Mouse (Mus musculus) liver, embryonic 12.5 days (tissue): ENCODE measurements around the gene Lcn4. TPM values are rescaled to one million over a fixed set of nuclear protein-coding genes. Genes with fewer than 3 reads are reported as not detected.
A peak's percentile ranks its signal among the peaks of the same experiment; 100 is the strongest.
"Not testable (repeated sequence)": the region's sequence is repeated elsewhere in the genome, so short reads cannot be mapped to it uniquely, and the experiment has no call there.

Source experiments
- ATAC-seq: fragments of 200-750 bp; cut with Nextera tagmentation; 2 replicates; pipeline ENCODE4 v1.8.0; 2017; ENCODE audit warnings: moderate number of reproducible peaks, mild to moderate bottlenecking, moderate library complexity
- H3K27ac ChIP-seq: fragments of 300-500 bp; sonication (generic); 2 replicates; pipeline ENCODE4 v1.5.1; 2016; ENCODE audit warnings: mild to moderate bottlenecking
- H3K27me3 ChIP-seq: fragments of 300-500 bp; sonication (generic); replicated peaks from 2 replicates; pipeline ENCODE4 v1.6.1; 2016; ENCODE audit warnings: mild to moderate bottlenecking, moderate library complexity
- H3K36me3 ChIP-seq: fragments of 300-500 bp; sonication (generic); 2 replicates; pipeline ENCODE4 v1.6.1; 2016; ENCODE audit warnings: mild to moderate bottlenecking, moderate library complexity
- H3K4me1 ChIP-seq: fragments of 300-500 bp; sonication (generic); 2 replicates; pipeline ENCODE4 v1.6.1; 2016
- H3K4me2 ChIP-seq: fragments of 300-500 bp; sonication (generic); 2 replicates; pipeline ENCODE4 v1.6.1; 2016; ENCODE audit warnings: mild to moderate bottlenecking, moderate library complexity
- H3K4me3 ChIP-seq: fragments of 300-500 bp; sonication (generic); 2 replicates; pipeline ENCODE4 v1.5.1; 2016; ENCODE audit warnings: mild to moderate bottlenecking, moderate library complexity
- H3K9ac ChIP-seq: fragments of 300-500 bp; sonication (generic); 2 replicates; pipeline ENCODE4 v1.6.1; 2016; ENCODE audit warnings: mild to moderate bottlenecking, moderate library complexity
- H3K9me3 ChIP-seq: fragments of 300-500 bp; sonication (generic); replicated peaks from 2 replicates; pipeline ENCODE4 v1.6.1; 2016; ENCODE audit warnings: mild to moderate bottlenecking, moderate library complexity
- WGBS: fragments of 180-500 bp; shearing (Covaris S2); methylation state at CpG from one replicate; pipeline ENCODE4 v1.1.7; 2016; ENCODE audit not compliant: insufficient replicate concordance; 5-methylcytosine and 5-hydroxymethylcytosine counted together
- polyA plus RNA-seq: library from polyadenylated mRNA; unstranded; fragments of >200 nt; fragmentation: Nextera tagmentation; extraction: Ambion mirVana; gene quantifications from 2 replicates; pipeline ENCODE4 v1.2.1, GENCODE M21; 2016

The Lcn4 gene
- polyA plus RNA-seq = not detected in 2 replicates

- Histone ChIP-seq H3K36me3 (no peaks in the 10 kb centered on the region), H3K9ac (no peak within 1 kb of the TSS), H3K4me1 (no peaks in the 10 kb centered on the region), H3K9me3 (no peaks in the 10 kb centered on the region), H3K27ac (no peak within 1 kb of the TSS), H3K4me3 (no peak within 1 kb of the TSS), H3K4me2 (no peak within 1 kb of the TSS), H3K27me3 (no peaks in the 10 kb centered on the region)
- 66% methylated on average over 3 of the region's 3 CpGs for WGBS
- ATAC-seq = no peak
These were observed at the start of gene Lcn4 for GRCm38 (mm10) chr2:26671182-26671581. Gene Lcn4, minus strand, starts transcription at chr2:26671282.

DNA sequence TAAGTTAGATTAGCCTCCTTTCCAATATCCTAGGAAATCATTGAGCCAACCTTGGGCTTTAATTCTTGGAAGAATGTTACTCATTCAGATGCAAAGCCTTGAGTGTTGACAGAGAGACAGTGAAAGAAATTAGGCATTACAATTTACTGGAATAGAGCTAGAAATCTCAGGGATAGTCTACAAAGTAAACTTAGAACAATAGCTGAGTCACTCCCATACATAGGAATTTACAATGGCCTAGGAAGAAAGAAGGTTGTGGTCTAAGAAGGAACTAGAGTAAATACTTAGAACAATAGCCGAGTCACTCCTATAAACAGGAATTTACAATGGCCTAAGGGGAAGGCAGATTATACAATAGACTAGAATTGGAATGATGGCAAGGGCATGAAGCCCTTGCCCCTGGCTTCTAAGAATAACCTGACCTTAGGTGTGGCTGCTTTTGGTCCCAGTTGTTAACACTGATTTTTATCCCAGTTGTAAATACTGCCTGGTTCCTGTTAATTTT is 15.1 kb upstream of the Lcn4 start:
- Histone ChIP-seq H3K27ac (no peak overlapping the region), H3K4me1 (no peaks in the 10 kb centered on the region), H3K36me3 (no peaks in the 10 kb centered on the region), H3K9me3 (no peaks in the 10 kb centered on the region), H3K4me2 (no peak overlapping the region), H3K9ac (no peak overlapping the region), H3K4me3 (no peak overlapping the region), H3K27me3 (no peaks in the 10 kb centered on the region)
- ATAC-seq = no peak
- 60% methylated on average over 1 of the region's 1 CpGs for WGBS

- no peak overlapping the region for H3K4me3 ChIP-seq
- ATAC-seq = no peak
- H3K4me2 ChIP-seq = no peak overlapping the region
- no peaks in the 10 kb centered on the region for H3K27me3 ChIP-seq
- H3K4me1 ChIP-seq = no peaks in the 10 kb centered on the region
- H3K9ac ChIP-seq = no peak overlapping the region
- no peak overlapping the region for H3K27ac ChIP-seq
- H3K36me3 ChIP-seq = no peaks in the 10 kb centered on the region
- H3K9me3 ChIP-seq = no peaks in the 10 kb centered on the region
These were observed 2.3 kb downstream of the Lcn4 start for GRCm38 (mm10) chr2:26668746-26669145.

DNA sequence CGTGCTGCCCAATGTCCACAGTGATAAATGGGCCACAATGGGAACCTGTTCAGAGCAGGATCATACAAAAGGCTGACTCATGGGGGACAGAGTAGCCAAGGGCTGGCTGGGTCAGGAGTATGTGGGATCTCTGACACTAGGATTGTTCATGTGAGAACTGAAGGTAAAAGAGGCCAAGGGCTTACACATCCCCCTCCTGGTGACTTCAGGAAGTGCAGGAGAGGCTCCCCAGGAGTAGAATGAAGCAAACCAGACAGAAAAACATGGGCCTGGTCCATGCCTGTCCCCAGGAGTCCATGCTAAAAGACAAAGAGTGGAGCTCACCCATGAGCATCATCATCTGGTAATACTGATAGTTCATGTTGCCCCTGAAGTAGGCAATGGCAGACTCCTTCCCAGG is 7.5 kb downstream of the Lcn4 start:
- H3K27ac ChIP-seq, H3K4me1 ChIP-seq, ATAC-seq, H3K9me3 ChIP-seq, H3K36me3 ChIP-seq, H3K9ac ChIP-seq, H3K4me2 ChIP-seq, H3K4me3 ChIP-seq: not testable (repeated sequence)
- WGBS = 60% methylated on average over 1 of the region's 1 CpGs
- H3K27me3 ChIP-seq = peaks cover 25% of the 10 kb centered on the region

GRCm38 (mm10) chr2:26663112-26663511 is 8.0 kb downstream of the Lcn4 start:
- no peak for ATAC-seq
- H3K36me3 ChIP-seq = no peaks in the 10 kb centered on the region
- 42% methylated on average over 10 of the region's 10 CpGs for WGBS
- no peak overlapping the region for H3K4me2 ChIP-seq
- H3K9me3 ChIP-seq = no peaks in the 10 kb centered on the region
- no peak overlapping the region for H3K9ac ChIP-seq
- H3K4me1 ChIP-seq = peaks cover 4% of the 10 kb centered on the region; the same call in 1 of the 2 replicates
- H3K4me3 ChIP-seq = no peak overlapping the region
- no peak overlapping the region for H3K27ac ChIP-seq
- peaks cover 25% of the 10 kb centered on the region for H3K27me3 ChIP-seq

DNA sequence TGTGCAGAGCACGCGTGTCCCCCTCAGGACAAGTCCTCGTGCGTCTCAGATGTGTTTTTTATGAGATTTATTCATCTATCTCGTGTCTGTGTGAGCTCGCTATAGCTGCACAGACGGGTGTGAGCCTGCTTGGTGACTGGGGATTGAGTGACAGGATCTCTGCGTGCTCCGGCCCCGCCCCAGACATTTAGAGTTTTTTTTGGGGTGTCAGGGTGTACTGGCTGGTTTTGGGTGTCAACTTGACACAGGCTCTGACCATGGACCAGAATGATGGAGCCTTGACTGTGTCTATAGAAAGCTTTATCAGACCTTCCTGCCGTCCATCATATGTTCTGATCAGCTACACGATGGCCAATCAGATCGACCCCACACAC is 8.6 kb downstream of the Lcn4 start:
- Histone ChIP-seq H3K4me2 (no peak overlapping the region), H3K4me1 (peaks cover 4% of the 10 kb centered on the region; the same call in 1 of the 2 replicates), H3K27me3 (peaks cover 25% of the 10 kb centered on the region), H3K4me3 (no peak overlapping the region), H3K9ac (no peak overlapping the region), H3K9me3 (no peaks in the 10 kb centered on the region), H3K27ac (no peak overlapping the region), H3K36me3 (no peaks in the 10 kb centered on the region)
- ATAC-seq = no peak
- 65% methylated on average over 13 of the region's 13 CpGs for WGBS

DNA sequence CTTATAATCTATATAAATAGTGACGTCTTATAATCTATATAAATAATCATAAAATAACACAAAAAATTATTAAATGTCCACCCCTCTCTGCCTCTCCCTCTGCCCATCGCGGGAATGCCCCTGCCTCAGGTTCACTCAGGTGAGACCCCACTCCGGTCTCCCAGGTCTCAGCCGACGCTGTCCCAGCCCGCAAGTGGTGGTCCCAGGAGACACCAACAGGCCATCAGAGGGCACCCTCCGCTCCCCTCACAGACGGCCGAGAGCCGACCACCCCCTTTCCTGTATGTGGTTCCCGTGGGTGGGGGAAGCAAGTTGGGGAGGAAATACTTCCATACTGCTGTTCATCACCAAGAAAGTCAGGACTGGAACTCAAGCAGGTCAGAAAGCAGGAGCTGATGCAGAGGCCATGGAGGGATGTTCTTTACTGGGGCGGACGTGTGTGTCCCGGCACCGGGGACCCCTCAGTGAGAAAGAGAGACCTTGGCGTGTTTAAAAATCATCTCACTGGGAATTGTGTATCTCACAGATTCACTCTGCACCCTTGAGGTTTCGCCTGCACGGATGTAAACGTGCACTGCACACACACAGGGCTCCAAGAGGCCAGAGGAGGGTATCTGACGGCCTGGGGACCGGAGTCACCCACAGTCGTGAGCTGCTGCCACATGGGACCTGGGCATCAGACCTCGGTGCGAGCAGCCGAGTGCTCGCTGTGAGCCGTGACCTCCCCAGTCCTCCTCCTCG is 9.1 kb downstream of the Lcn4 start:
- peak overlapping the region; percentile 56 for H3K4me2 ChIP-seq
- no peak for ATAC-seq
- H3K4me1 ChIP-seq = peaks cover 4% of the 10 kb centered on the region; the same call in 1 of the 2 replicates
- H3K36me3 ChIP-seq = no peaks in the 10 kb centered on the region
- no peak overlapping the region for H3K9ac ChIP-seq
- no peaks in the 10 kb centered on the region for H3K9me3 ChIP-seq
- H3K27ac ChIP-seq = no peak overlapping the region
- WGBS = 40% methylated on average over 29 of the region's 29 CpGs
- H3K27me3 ChIP-seq = peaks cover 25% of the 10 kb centered on the region
- H3K4me3 ChIP-seq = peak overlapping the region; percentile 28; the same call in 1 of the 2 replicates

GRCm38 (mm10) chr2:26661143-26661752 is 9.8 kb downstream of the Lcn4 start:
- Histone ChIP-seq H3K4me2 (peak overlapping the region; percentile 56), H3K36me3 (no peaks in the 10 kb centered on the region), H3K9ac (no peak overlapping the region), H3K27ac (no peak overlapping the region), H3K27me3 (peaks cover 25% of the 10 kb centered on the region), H3K4me1 (peaks cover 4% of the 10 kb centered on the region; the same call in 1 of the 2 replicates), H3K4me3 (peak overlapping the region; percentile 28; the same call in 1 of the 2 replicates), H3K9me3 (no peaks in the 10 kb centered on the region)
- WGBS = under 1% methylated on average over 17 of the region's 20 CpGs
- no peak for ATAC-seq

- Histone ChIP-seq H3K27me3 (peaks cover 19% of the 10 kb centered on the region), H3K4me2 (no peak overlapping the region), H3K27ac (no peak overlapping the region), H3K36me3 (no peaks in the 10 kb centered on the region), H3K9ac (no peak overlapping the region), H3K4me3 (no peak overlapping the region), H3K9me3 (no peaks in the 10 kb centered on the region), H3K4me1 (peaks cover 4% of the 10 kb centered on the region; the same call in 1 of the 2 replicates)
- WGBS = 70% methylated on average over 2 of the region's 2 CpGs
- no peak for ATAC-seq
These were observed 13.7 kb downstream of the Lcn4 start for GRCm38 (mm10) chr2:26657426-26657825.

- Histone ChIP-seq H3K4me1 (no peaks in the 10 kb centered on the region), H3K4me2 (no peak overlapping the region), H3K27me3 (peaks cover 5% of the 10 kb centered on the region; the same call in 1 of the 2 replicates), H3K4me3 (no peak overlapping the region), H3K9ac (no peak overlapping the region), H3K36me3 (no peaks in the 10 kb centered on the region), H3K9me3 (no peaks in the 10 kb centered on the region), H3K27ac (no peak overlapping the region)
- no peak for ATAC-seq
- 43% methylated on average over 1 of the region's 1 CpGs for WGBS
These were observed 16.4 kb downstream of the Lcn4 start for GRCm38 (mm10) chr2:26654687-26655086.

DNA sequence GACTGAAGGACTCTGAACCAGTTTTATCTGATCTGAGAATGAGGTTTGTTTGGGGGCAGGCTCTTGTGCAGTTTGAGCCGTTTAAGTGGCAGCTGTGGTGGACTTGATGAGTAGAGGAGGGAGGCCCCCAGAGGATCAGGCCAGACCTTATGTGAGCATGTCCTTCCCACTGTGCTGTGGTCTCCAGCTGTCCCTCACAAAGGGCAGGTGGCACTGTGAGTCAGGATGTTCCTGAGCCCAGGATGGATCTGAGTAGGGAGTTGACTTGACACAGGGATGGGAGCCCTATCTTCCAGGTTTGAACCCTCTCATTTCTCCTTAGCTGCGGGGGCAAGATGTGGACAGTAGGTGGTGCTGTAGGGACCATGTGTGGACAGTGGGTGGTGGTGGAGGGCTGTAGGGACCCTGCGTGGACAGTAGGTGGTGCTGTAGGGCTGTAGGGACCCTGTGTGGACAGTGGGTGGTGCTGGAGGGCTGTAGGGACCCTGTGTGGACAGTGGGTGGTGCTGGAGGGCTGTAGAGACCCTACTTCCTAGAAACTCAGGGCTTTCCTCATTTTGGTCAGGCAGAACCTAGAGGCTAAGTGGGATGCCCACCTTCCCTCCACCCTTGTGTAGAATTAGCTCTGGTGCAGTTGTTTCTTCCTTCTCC is 24.3 kb downstream of the Lcn4 start:
- Histone ChIP-seq H3K9ac (no peak overlapping the region), H3K27me3 (0 out of 2 replicates have a peak, but pooled peaks cover 6% of the 10 kb centered on the region), H3K4me1 (peaks cover 8% of the 10 kb centered on the region; the same call in 1 of the 2 replicates), H3K36me3 (no peaks in the 10 kb centered on the region), H3K4me3 (no peak overlapping the region), H3K27ac (no peak overlapping the region), H3K9me3 (no peaks in the 10 kb centered on the region), H3K4me2 (no peak overlapping the region)
- WGBS = 14% methylated on average over 3 of the region's 3 CpGs
- ATAC-seq = peak; percentile 86

GRCm38 (mm10) chr2:26643942-26644341 is 27.1 kb downstream of the Lcn4 start:
- H3K27me3 ChIP-seq = 0 out of 2 replicates have a peak, but pooled peaks cover 6% of the 10 kb centered on the region
- no peaks in the 10 kb centered on the region for H3K9me3 ChIP-seq
- no peak overlapping the region for H3K9ac ChIP-seq
- H3K4me3 ChIP-seq = no peak overlapping the region
- no peak overlapping the region for H3K27ac ChIP-seq
- peaks cover 27% of the 10 kb centered on the region for H3K4me1 ChIP-seq
- WGBS = 43% methylated on average over 2 of the region's 2 CpGs
- ATAC-seq = no peak
- peaks cover 2% of the 10 kb centered on the region; the same call in 1 of the 2 replicates for H3K36me3 ChIP-seq
- no peak overlapping the region for H3K4me2 ChIP-seq
